Mouse (Mus musculus): ENCODE data around the gene Dapk2. TPM values are rescaled to one million over a fixed set of nuclear protein-coding genes. Genes with fewer than 3 reads are reported as not detected.

Gene Dapk2
- polyA plus RNA-seq, 2 experiments: 11.7 to 25.2 TPM

DNA sequence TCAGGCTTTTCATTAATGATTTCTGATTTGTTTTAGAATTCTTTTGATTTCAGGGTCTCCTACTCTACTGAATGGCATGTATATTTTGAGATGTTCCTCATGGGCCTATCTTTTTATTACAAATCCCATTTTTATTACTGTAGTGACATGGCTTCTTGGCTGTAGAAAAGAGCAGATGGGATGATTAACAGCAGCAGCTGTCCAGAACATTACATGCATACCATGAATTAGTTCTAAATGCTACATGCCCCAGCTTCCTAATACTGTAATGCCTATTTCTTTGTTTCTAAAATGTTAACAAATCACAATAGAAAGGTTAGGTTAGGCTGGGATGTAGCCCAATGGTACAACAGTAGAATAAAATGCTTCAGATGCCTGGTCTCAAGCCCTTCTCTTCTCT lies 36.6 kb upstream of the Dapk2 start:
- ATAC-seq (ENCODE audit: insufficient read depth) (no peak), DNase-seq (ENCODE audit: low read depth in 3 of 3, low spot score in 3 of 3) (no peak)
- Histone ChIP-seq H3K27ac (no peak overlapping the region), H3K36me3 (replicated peaks; ENCODE audit: control insufficient read depth, insufficient read depth, low read depth) (no peaks in the 10 kb centered on the region; the same call in none of the 2 replicates), H3K9ac (replicated peaks) (no peak overlapping the region), H3K4me2 (ENCODE audit: low read depth) (peak overlapping the region; percentile 43), H3K4me3 (ENCODE audit: insufficient read depth in 1 of 2, low read depth in 2 of 2, low read length in 2 of 2) (no peak overlapping the region), H3K4me1 (replicated peaks; ENCODE audit: control insufficient read depth in 2 of 2, insufficient read depth in 2 of 2, low read length in 1 of 2) (peaks cover 43% of the 10 kb centered on the region in 2 experiments), H3K27me3 (ENCODE audit: control insufficient read depth, insufficient read depth, low read length) (no peaks in the 10 kb centered on the region), H3K9me3 (ENCODE audit: control insufficient read depth, low read length) (no peaks in the 10 kb centered on the region)
- TF ChIP-seq EP300 (IDR thresholded peaks at IDR 0.05; ENCODE audit: low read depth): no peak
- TF ChIP-seq CTCF (IDR thresholded peaks at IDR 0.05; ENCODE audit: low read depth): no peak

- peak overlapping the region; percentile 96 for H3K4me2 ChIP-seq (ENCODE audit: low read depth)
- TF ChIP-seq CTCF (IDR thresholded peaks at IDR 0.05; ENCODE audit: low read depth) (no peak), EP300 (IDR thresholded peaks at IDR 0.05; ENCODE audit: low read depth) (no peak)
- H3K27ac ChIP-seq: peak overlapping the region; percentile 87
- H3K27me3 ChIP-seq (ENCODE audit: control insufficient read depth, insufficient read depth, low read length): no peaks in the 10 kb centered on the region
- no peaks in the 10 kb centered on the region; the same call in 1 of the 2 replicates for H3K36me3 ChIP-seq (replicated peaks; ENCODE audit: control insufficient read depth, insufficient read depth, low read depth)
- H3K9me3 ChIP-seq (ENCODE audit: control insufficient read depth, low read length): no peaks in the 10 kb centered on the region
- 7% methylated on average over 5 of the region's 5 CpGs for WGBS (ENCODE audit: insufficient replicate concordance)
- peak overlapping the region; percentile 91 to 92 for H3K4me3 ChIP-seq (ENCODE audit: insufficient read depth in 1 of 2, low read depth in 2 of 2, low read length in 2 of 2)
- peaks cover 50 to 54% of the 10 kb centered on the region in 2 experiments for H3K4me1 ChIP-seq (replicated peaks; ENCODE audit: control insufficient read depth in 2 of 2, insufficient read depth in 2 of 2, low read length in 1 of 2)
- ATAC-seq (ENCODE audit: insufficient read depth): no peak
- peak overlapping the region; percentile 91 for H3K9ac ChIP-seq (replicated peaks)
- no peak for DNase-seq (ENCODE audit: low read depth in 3 of 3, low spot score in 3 of 3)
Observed at GRCm38 (mm10) chr9:66123648-66124047, 34.4 kb upstream of the Dapk2 start.

DNA sequence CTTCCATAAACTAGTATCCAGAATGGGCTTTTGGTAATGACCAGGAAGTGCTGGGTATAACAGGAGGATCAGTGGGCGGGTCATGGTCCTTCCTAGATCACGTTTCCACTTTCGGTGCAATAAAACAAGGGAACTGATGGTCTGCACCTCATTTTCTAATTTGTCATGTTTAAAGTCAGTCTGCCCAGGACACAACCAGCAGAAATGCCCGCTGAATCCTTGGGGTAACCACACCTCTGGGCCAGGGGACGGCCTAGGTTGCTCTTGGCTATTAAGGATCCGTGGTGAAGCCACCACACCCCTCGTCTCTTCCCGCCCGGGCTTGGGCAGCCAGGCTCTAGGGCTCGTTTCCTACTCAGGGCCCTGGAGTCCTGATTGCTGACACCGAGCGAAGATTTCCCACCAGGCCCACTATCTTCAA lies 33.9 kb upstream of the Dapk2 start:
- DNase-seq (ENCODE audit: low read depth in 3 of 3, low spot score in 3 of 3) (peak in 1 of 3 experiments; percentile 46), ATAC-seq (ENCODE audit: insufficient read depth) (peak; percentile 58)
- Histone ChIP-seq H3K36me3 (replicated peaks; ENCODE audit: control insufficient read depth, insufficient read depth, low read depth) (peaks cover 1% of the 10 kb centered on the region), H3K4me1 (replicated peaks; ENCODE audit: control insufficient read depth in 2 of 2, insufficient read depth in 2 of 2, low read length in 1 of 2) (peaks cover 46 to 51% of the 10 kb centered on the region in 2 experiments), H3K9ac (replicated peaks) (peak overlapping the region; percentile 91), H3K27me3 (ENCODE audit: control insufficient read depth, insufficient read depth, low read length) (no peaks in the 10 kb centered on the region), H3K4me2 (ENCODE audit: low read depth) (peak overlapping the region; percentile 96), H3K4me3 (ENCODE audit: insufficient read depth in 1 of 2, low read depth in 2 of 2, low read length in 2 of 2) (peak overlapping the region; percentile 91 to 92), H3K27ac (peak overlapping the region; percentile 87), H3K9me3 (ENCODE audit: control insufficient read depth, low read length) (no peaks in the 10 kb centered on the region)
- no peak for TF ChIP-seq CTCF (IDR thresholded peaks at IDR 0.05; ENCODE audit: low read depth)
- no peak for TF ChIP-seq EP300 (IDR thresholded peaks at IDR 0.05; ENCODE audit: low read depth)
- under 1% methylated on average over 12 of the region's 12 CpGs for WGBS (ENCODE audit: insufficient replicate concordance)

DNA sequence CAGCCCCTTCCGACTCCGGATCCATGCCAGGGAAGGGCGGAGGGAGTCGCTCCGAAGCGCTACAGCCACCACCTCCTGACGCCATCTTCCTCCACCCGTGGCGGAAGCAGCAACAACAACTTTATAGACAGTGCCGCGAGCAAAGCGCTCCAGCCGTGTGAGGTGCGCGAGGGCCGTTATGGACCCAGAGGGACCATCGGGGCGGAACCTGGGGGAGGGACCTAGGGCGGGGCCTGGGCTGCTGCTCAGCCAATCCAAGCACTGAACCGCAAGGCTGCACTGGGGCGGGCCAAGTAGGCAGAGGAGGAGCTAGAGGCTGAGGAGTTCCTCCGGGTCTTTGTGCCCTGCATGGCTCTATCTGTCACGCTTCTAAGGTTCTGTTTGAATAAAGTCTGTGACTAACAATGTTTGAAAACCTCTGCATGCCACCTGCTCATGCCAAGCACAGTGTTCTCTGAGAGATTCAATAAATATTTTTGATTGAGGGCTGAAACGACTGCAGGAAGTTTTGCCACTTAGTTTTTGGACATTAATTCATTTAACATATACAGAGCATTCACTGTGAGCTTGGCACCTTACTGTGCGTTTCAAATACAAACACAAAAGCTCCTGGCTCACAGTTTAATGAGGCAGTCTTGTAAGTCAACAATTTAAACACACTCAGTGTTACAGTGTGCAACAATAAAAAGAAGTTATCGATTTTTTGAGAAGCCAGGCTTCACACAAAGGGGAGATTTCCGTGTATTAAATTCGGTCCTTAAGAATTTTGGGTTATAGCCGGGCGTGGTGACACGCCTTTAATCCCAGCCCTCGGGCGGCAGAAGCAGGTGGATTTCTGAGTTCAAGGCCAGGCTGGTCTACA lies 33.1 kb upstream of the Dapk2 start:
- peaks cover 42 to 50% of the 10 kb centered on the region in 2 experiments for H3K4me1 ChIP-seq (replicated peaks; ENCODE audit: control insufficient read depth in 2 of 2, insufficient read depth in 2 of 2, low read length in 1 of 2)
- H3K4me2 ChIP-seq (ENCODE audit: low read depth): peak overlapping the region; percentile 96
- H3K4me3 ChIP-seq (ENCODE audit: insufficient read depth in 1 of 2, low read depth in 2 of 2, low read length in 2 of 2): peak overlapping the region; percentile 91 to 92
- peak overlapping the region; percentile 91 for H3K9ac ChIP-seq (replicated peaks)
- WGBS (ENCODE audit: insufficient replicate concordance): 9% methylated on average over 33 of the region's 33 CpGs
- no peaks in the 10 kb centered on the region for H3K27me3 ChIP-seq (ENCODE audit: control insufficient read depth, insufficient read depth, low read length)
- H3K36me3 ChIP-seq (replicated peaks; ENCODE audit: control insufficient read depth, insufficient read depth, low read depth): peaks cover 6% of the 10 kb centered on the region
- TF ChIP-seq EP300 (IDR thresholded peaks at IDR 0.05; ENCODE audit: low read depth) (peak; percentile 47), CTCF (IDR thresholded peaks at IDR 0.05; ENCODE audit: low read depth) (peak; percentile 29; the same call in 1 of the 2 replicates)
- H3K9me3 ChIP-seq (ENCODE audit: control insufficient read depth, low read length): no peaks in the 10 kb centered on the region
- H3K27ac ChIP-seq: peak overlapping the region; percentile 94
- DNase-seq (ENCODE audit: low read depth in 3 of 3, low spot score in 3 of 3) (peak; percentile 96 to 98 (median 97)), ATAC-seq (ENCODE audit: insufficient read depth) (peak; percentile 92)

Data from liver, embryonic 14.5 days (tissue).